Mouse (Mus musculus) cortical plate, adult 2 months (tissue): ENCODE results near the gene Lgr6.

Experiments used
- CTCF ChIP-seq: fragments of 200-500 bp; IDR thresholded peaks from 2 replicates; pipeline ENCODE4 v1.5.1; 2011; ENCODE audit warnings: mild to moderate bottlenecking, control low read depth, low read length; ENCODE audit not compliant: insufficient read depth; ENCODE audit errors: extremely low read depth
- POLR2A ChIP-seq: fragments of 200-500 bp; IDR thresholded peaks from 2 replicates; pipeline ENCODE4 v1.6.1; 2011; ENCODE audit warnings: mild to moderate bottlenecking, low read length, control low read depth; ENCODE audit not compliant: insufficient read depth; ENCODE audit errors: extremely low read depth

GRCm38 (mm10) chr1:135017656-135018015, 87.4 kb downstream of the Lgr6 start:
- TF ChIP-seq CTCF (no peak), POLR2A (no peak)
